Mouse (Mus musculus): ENCODE data around the gene Ank.

Ank gene

DNA sequence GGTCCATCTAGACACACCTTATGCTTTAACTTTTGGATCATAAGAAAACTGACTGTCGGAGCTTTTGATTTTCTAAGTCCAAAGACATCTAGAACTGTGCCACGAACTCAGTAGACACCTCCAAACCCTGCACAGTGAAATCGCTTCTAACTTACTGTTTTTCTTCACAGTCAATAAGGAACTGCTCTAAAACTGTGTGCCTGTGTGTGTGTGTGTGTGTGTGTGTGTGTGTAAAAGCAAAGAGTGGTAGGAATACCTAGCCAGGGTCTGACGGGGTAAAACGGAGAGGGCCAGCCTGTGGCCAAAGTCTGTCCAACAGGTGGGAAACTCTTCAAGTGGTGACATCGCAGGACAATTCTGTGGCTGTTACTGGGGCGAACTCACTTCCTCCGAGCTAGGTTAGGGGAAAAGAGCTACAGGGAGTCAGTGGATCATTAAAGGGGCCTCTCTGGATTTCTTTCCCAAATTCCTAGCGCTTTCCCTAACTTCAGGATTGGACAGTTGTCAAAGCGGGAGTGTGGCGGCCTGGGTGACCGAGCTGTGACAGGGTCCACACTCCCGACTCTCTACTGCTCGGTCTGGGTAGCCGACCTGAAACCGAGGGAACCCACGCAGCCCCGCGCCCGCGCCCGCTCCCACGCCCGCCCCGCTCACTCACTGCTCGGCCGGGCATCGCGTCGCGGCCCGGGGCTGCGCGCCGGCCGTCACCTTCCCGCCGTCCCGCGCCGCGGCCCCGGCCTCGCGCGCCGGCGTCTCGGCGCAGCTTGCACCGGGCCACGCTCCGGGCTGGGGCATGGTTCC, 163.5 kb downstream of the Ank start:
- in situ Hi-C loops (cut with MboI, MseI) = no loop called here

DNA sequence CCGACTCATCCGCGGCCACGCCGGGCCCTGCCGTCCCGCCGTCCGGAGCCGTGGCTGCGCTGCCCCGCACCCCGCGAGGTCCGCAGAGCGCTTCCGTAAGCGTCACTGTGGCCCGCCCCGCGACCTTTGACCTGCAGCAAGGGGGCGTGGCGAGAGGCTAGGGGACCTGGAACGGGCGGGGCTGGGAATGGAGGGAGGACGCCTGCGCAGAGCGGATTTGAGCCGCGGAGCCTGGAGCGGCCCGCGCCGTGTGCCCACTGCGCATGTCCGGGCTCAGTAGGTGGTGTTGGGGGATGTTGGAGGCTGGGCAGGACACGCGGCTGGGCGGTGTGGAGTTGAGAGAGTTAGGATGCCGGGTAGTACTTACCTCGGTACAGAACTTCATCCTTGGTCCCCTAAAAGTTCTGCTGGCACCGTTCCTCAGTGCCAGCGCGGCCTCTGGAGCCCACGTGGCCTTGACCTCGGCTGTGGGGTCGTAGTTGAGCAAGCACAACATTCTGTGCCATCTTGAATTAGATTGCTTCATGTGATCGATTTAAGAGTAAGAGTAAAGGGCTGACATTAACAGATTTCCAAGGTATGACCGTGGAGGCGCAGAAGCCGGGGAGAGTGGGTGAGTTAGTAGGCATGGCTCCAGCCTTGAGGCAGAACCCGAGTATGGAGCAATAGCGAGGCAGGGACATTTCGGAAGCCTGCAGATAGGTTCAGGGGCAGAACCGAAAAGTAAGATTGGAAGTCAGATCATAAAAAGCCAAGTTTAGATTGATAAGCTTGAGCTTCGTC, 164.3 kb downstream of the Ank start, which contains the start of gene Otulin:
Gene Otulin, minus strand, starts transcription at position 93 of the 783 bp plus-strand sequence.
- in situ Hi-C loops (cut with MboI, MseI) = no loop called here

DNA sequence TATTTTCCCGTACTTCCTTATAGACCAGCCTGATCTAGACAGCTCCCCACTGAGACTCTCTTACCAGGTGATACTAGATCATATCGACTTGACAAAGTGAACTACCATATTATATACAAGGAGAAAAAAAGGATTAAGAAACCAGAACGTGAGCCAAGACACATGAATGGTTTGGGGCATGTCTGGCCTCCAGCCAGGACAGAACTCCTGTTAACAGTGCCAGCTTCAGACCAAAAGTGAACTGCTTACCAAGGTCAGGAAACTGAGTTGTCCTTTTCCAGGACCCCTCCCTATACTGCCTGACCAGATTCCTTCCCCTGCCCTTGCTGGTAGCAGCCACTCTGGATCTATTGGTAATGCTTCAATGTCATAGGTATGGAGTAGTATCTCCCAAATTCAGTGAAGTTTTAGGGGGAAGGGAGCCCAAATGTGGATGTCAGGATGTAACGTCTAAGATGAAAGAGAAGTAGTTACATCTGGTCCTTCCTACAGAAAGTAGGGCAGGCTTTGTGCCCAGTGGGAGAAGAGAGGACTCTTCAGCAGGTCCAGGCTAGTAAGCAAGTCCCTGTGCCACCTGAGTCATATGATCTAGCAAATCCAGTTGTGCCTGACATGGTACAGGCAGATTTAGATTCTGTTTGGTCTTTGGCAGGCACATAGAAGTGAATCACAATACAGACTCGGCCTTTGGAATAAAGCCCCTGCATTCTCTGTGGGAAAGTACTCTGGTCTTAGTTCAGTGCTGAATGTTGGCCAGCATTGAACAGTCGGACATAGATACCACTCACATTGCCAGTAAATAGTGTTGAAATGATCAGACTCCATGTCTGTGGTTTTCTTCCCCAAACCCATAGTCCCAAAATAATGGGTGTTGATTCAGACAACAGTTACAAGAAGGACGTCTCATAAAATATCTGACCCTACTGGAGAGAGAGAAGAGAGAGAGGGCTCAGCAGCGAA, 167.7 kb downstream of the Ank start:
- in situ Hi-C loops (cut with MboI, MseI) = no loop called here

DNA sequence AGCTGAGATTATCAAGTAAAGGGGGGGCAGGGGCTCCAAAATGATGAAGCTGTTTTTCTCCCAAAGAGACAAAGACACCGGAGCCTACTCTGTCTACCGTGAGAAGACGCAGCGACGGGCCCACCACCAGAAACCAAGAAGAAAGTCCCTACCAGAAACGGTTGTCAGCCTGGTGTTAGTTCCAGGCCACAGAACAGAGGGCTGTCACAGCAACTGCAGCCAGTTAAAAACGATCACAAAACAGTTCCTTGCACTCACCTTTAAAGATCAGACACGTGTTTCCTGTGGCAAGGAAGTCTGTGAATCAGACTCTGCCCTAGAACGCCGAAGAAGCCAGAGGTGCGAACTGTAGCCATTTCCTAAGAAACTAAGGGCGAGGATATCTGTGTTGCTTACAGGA, 174.7 kb downstream of the Ank start:
- in situ Hi-C loops (cut with MboI, MseI) = no loop called here

DNA sequence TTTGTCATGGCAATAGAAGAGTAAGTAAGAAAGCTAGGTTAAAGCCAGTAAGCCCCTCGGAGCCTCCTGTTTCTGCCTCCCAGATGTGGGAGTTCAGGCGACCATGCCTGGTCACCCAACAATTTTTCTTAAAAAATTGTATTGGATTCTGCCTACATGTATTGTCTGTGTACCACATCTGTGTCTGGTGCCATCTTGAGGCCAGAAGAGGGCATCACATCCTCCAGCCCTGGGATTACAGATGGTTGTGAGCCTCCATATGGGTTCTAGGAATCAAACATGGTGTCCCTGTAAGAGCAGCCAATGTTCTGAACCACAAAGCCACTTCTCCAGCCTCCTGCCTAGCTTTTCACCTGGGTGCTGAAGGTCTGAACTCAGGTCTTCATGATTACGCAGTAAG, 176.4 kb downstream of the Ank start:
- in situ Hi-C loops (cut with MboI, MseI) = no loop called here
